Mouse (Mus musculus): Measurements from ENCODE around the gene Rimbp2. TPM values are rescaled to one million over a fixed set of nuclear protein-coding genes. Genes with fewer than 3 reads are reported as not detected.
"Not testable (repeated sequence)": the region's sequence is repeated elsewhere in the genome, so short reads cannot be mapped to it uniquely, and the experiment has no call there.

The Rimbp2 gene
- polyA plus RNA-seq, 1 experiment, result not detected

GRCm38 (mm10) chr5:128964353-128964752 is 11.1 kb upstream of the Rimbp2 start:
- DNase-seq (ENCODE audit: low read depth in 1 of 2, low spot score in 2 of 2), result no peak
- Histone ChIP-seq H3K4me1 (ENCODE audit: control insufficient read depth, insufficient read depth, insufficient read length) (no peaks in the 10 kb centered on the region), H3K36me3 (ENCODE audit: control insufficient read depth, insufficient read depth, low read length) (no peaks in the 10 kb centered on the region), H3K27ac (ENCODE audit: insufficient read depth, low read length) (no peak overlapping the region), H3K27me3 (ENCODE audit: control insufficient read depth, insufficient read depth, low read length) (no peaks in the 10 kb centered on the region), H3K4me3 (ENCODE audit: extremely low read depth, insufficient read depth, insufficient read length) (no peak overlapping the region)
- no peak for TF ChIP-seq CTCF (IDR thresholded peaks at IDR 0.05; ENCODE audit: extremely low read depth, insufficient read depth, insufficient read length, insufficient replicate concordance)
- no peak for TF ChIP-seq POLR2A (IDR thresholded peaks at IDR 0.05; ENCODE audit: low read depth, low read length)
- WGBS, result 52% methylated on average over 4 of the region's 4 CpGs

DNA sequence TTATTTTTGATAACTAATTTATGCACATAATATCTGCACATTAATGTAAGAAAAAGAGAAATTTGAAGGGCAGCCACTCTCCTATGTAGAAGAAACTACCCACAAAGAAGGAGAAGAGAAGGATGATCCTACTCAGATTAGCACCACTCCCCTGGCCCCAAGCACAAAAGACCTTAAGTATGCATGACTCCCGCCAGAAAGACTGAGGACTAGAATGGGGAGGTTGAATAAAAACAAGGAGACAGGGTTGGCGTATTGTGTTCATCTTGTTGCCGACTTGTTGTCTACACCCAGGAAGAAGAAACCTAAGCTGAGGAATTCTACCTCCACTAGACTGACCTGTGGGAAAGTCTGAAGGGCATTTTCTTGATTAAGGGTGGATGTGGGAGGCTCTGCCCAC is 5.6 kb upstream of the Rimbp2 start:
- Histone ChIP-seq H3K4me3 (ENCODE audit: extremely low read depth, insufficient read depth, insufficient read length) (no peak overlapping the region), H3K4me1 (ENCODE audit: control insufficient read depth, insufficient read depth, insufficient read length) (no peaks in the 10 kb centered on the region), H3K27ac (ENCODE audit: insufficient read depth, low read length) (no peak overlapping the region), H3K36me3 (ENCODE audit: control insufficient read depth, insufficient read depth, low read length) (no peaks in the 10 kb centered on the region), H3K27me3 (ENCODE audit: control insufficient read depth, insufficient read depth, low read length) (no peaks in the 10 kb centered on the region)
- DNase-seq (ENCODE audit: low read depth in 1 of 2, low spot score in 2 of 2), result no peak
- 91% methylated on average over 3 of the region's 3 CpGs for WGBS
- TF ChIP-seq CTCF (IDR thresholded peaks at IDR 0.05; ENCODE audit: extremely low read depth, insufficient read depth, insufficient read length, insufficient replicate concordance), result no peak
- no peak for TF ChIP-seq POLR2A (IDR thresholded peaks at IDR 0.05; ENCODE audit: low read depth, low read length)

DNA sequence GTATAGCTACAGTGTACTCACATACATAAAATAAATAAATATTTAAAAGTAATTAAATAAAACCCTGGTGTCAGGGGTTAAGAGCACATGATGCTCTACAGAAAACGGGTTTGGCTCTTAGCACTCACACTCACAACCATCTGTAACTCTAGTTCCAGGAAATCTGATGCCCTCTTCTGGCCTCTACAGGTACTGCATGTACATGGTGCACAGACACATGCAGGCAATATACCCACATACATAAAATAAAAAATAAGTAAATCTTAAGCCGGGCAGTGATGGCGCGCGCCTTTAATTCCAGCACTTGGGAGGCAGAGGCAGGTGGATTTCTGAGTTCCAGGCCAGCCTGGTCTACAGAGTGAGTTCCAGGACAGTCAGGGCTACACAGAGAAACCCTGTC is 1.1 kb upstream of the Rimbp2 start:
- H3K27ac ChIP-seq (ENCODE audit: insufficient read depth, low read length); DNase-seq (ENCODE audit: low read depth in 1 of 2, low spot score in 2 of 2): not testable (repeated sequence)
- WGBS, result 91% methylated on average over 5 of the region's 5 CpGs

DNA sequence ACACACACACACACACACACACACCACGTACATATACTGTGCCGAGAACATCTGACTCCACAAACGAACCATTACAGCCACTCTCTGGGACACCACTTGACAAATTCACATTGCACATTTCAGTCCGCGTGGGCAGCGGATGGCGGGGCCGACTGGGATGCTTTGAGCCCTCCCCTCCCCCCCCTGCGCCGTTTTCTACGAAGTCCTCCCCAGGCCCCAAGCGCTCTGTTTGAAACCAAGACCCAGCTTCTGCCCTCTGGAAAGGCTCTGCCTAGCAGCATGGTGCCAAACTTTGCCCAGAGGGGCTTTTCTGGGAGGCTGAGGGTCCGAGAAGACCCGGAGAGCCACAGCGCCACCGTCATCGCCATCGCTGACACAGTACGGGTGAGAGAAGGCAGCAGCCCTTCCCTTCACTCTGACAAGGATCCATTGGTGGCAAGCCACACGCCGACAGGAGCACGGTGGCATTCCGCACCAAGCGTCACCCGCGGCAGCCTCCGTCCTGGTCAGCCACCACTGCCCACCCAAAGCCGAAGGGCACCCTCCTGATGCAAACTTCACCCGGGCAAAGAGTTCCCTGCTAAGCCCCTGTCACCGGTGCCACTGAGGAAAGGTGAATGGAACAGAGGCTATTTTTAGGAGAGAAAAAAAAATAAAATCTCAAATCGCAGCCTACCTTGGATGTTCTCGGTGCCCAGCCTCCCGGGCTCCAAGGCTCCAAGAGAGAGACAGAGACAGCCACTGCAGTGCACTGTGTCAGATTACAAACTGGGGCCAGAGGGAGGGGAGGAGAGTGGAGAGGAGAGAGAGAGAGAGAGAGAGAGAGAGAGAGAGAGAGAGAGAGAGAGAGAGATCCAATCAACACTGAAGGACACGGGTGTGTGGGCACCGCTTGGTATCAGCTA is 743 bp downstream of the Rimbp2 start:
- 7% methylated on average over 35 of the region's 35 CpGs for WGBS
- no peak overlapping the region for H3K27ac ChIP-seq (ENCODE audit: insufficient read depth, low read length)
- no peak overlapping the region for H3K4me3 ChIP-seq (ENCODE audit: extremely low read depth, insufficient read depth, insufficient read length)
- no peaks in the 10 kb centered on the region for H3K4me1 ChIP-seq (ENCODE audit: control insufficient read depth, insufficient read depth, insufficient read length)
- H3K27me3 ChIP-seq (ENCODE audit: control insufficient read depth, insufficient read depth, low read length), result no peaks in the 10 kb centered on the region
- TF ChIP-seq CTCF (IDR thresholded peaks at IDR 0.05; ENCODE audit: extremely low read depth, insufficient read depth, insufficient read length, insufficient replicate concordance) (no peak), POLR2A (IDR thresholded peaks at IDR 0.05; ENCODE audit: low read depth, low read length) (no peak)
- H3K36me3 ChIP-seq (ENCODE audit: control insufficient read depth, insufficient read depth, low read length), result no peaks in the 10 kb centered on the region
- DNase-seq (ENCODE audit: low read depth in 1 of 2, low spot score in 2 of 2), result no peak

More for the DNA sequence above, 1.1 kb upstream of the Rimbp2 start:
- not testable (repeated sequence) for H3K27me3 ChIP-seq (ENCODE audit: control insufficient read depth, insufficient read depth, low read length); H3K36me3 ChIP-seq (ENCODE audit: control insufficient read depth, insufficient read depth, low read length); H3K4me3 ChIP-seq (ENCODE audit: extremely low read depth, insufficient read depth, insufficient read length); H3K4me1 ChIP-seq (ENCODE audit: control insufficient read depth, insufficient read depth, insufficient read length)

DNA sequence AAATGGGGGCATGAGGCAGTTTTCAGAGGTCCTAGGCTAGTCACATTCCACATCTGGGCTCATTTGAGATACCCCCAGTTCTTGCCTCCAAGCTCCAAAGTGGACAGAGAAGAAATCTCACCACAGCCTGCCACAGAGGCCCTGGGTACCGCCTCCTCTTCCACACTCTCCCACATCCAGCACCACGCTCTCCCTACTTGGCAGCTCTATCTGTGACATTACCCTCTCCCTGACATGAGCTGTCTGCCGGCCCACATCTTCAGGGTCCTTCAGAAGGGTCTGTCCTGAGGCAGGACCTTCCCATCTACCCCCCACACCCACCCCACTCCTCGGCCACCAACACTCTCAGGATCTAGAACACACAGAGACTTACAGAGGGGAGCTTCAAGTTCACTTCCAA is 1.8 kb downstream of the Rimbp2 start:
- TF ChIP-seq POLR2A (IDR thresholded peaks at IDR 0.05; ENCODE audit: low read depth, low read length) (no peak), CTCF (IDR thresholded peaks at IDR 0.05; ENCODE audit: extremely low read depth, insufficient read depth, insufficient read length, insufficient replicate concordance) (no peak)
- Histone ChIP-seq H3K27ac (ENCODE audit: insufficient read depth, low read length) (no peak overlapping the region), H3K27me3 (ENCODE audit: control insufficient read depth, insufficient read depth, low read length) (no peaks in the 10 kb centered on the region), H3K4me1 (ENCODE audit: control insufficient read depth, insufficient read depth, insufficient read length) (no peaks in the 10 kb centered on the region), H3K36me3 (ENCODE audit: control insufficient read depth, insufficient read depth, low read length) (no peaks in the 10 kb centered on the region), H3K4me3 (ENCODE audit: extremely low read depth, insufficient read depth, insufficient read length) (no peak overlapping the region)
- no peak for DNase-seq (ENCODE audit: low read depth in 1 of 2, low spot score in 2 of 2)
- WGBS, result 49% methylated on average over 4 of the region's 4 CpGs

- no peak for DNase-seq (ENCODE audit: low read depth in 1 of 2, low spot score in 2 of 2)
- Histone ChIP-seq H3K4me1 (ENCODE audit: control insufficient read depth, insufficient read depth, insufficient read length) (no peaks in the 10 kb centered on the region), H3K27ac (ENCODE audit: insufficient read depth, low read length) (no peak overlapping the region), H3K27me3 (ENCODE audit: control insufficient read depth, insufficient read depth, low read length) (no peaks in the 10 kb centered on the region), H3K4me3 (ENCODE audit: extremely low read depth, insufficient read depth, insufficient read length) (no peak overlapping the region), H3K36me3 (ENCODE audit: control insufficient read depth, insufficient read depth, low read length) (no peaks in the 10 kb centered on the region)
- peak; percentile 24; the same call in 1 of the 2 replicates for TF ChIP-seq CTCF (IDR thresholded peaks at IDR 0.05; ENCODE audit: extremely low read depth, insufficient read depth, insufficient read length, insufficient replicate concordance)
- TF ChIP-seq POLR2A (IDR thresholded peaks at IDR 0.05; ENCODE audit: low read depth, low read length), result no peak
- whole genome bisulfite sequencing, result 79% methylated on average over 5 of the region's 5 CpGs
Observed at GRCm38 (mm10) chr5:128947093-128947492, 6.2 kb downstream of the Rimbp2 start.

GRCm38 (mm10) chr5:128940436-128940835 is 12.8 kb downstream of the Rimbp2 start:
- no peak for TF ChIP-seq POLR2A (IDR thresholded peaks at IDR 0.05; ENCODE audit: low read depth, low read length)
- no peak for TF ChIP-seq CTCF (IDR thresholded peaks at IDR 0.05; ENCODE audit: extremely low read depth, insufficient read depth, insufficient read length, insufficient replicate concordance)
- no peak for DNase-seq (ENCODE audit: low read depth in 1 of 2, low spot score in 2 of 2)
- Histone ChIP-seq H3K36me3 (ENCODE audit: control insufficient read depth, insufficient read depth, low read length) (no peaks in the 10 kb centered on the region), H3K27me3 (ENCODE audit: control insufficient read depth, insufficient read depth, low read length) (no peaks in the 10 kb centered on the region), H3K4me3 (ENCODE audit: extremely low read depth, insufficient read depth, insufficient read length) (no peak overlapping the region), H3K27ac (ENCODE audit: insufficient read depth, low read length) (no peak overlapping the region), H3K4me1 (ENCODE audit: control insufficient read depth, insufficient read depth, insufficient read length) (no peaks in the 10 kb centered on the region)
- WGBS, result 89% methylated on average over 10 of the region's 10 CpGs

Measured in spleen, adult 2 months (tissue).